Mouse (Mus musculus): ENCODE measurements around the gene A630095E13Rik.
"Not testable (repeated sequence)": the region's sequence is repeated elsewhere in the genome, so short reads cannot be mapped to it uniquely, and the experiment has no call there.

A630095E13Rik gene

GRCm38 (mm10) chr9:36643276-36643675, at the start of gene A630095E13Rik:
Gene A630095E13Rik, minus strand, starts transcription at chr9:36643376.
- DNase-seq (ENCODE audit: extremely low spot score, low read depth, low spot score), result not testable (repeated sequence)

- no peak for DNase-seq (ENCODE audit: extremely low spot score, low read depth, low spot score)
Measured at GRCm38 (mm10) chr9:36692920-36693319, 49.7 kb upstream of the A630095E13Rik start, which contains the start of gene Acrv1. Gene Acrv1, plus strand, starts transcription at chr9:36693220.

- DNase-seq (ENCODE audit: extremely low spot score, low read depth, low spot score), result no peak
Measured at GRCm38 (mm10) chr9:36687329-36687728, 44.2 kb upstream of the A630095E13Rik start.

- DNase-seq (ENCODE audit: extremely low spot score, low read depth, low spot score), result no peak
Measured at GRCm38 (mm10) chr9:36681424-36681823, 38.2 kb upstream of the A630095E13Rik start.
